Mouse (Mus musculus): Measurements from ENCODE around the gene Tank. TPM values are rescaled to one million over a fixed set of nuclear protein-coding genes. Genes with fewer than 3 reads are reported as not detected.

Gene Tank
- total RNA-seq, 2 experiments from 2014 or later: 15.6 to 17.8 TPM

- Histone ChIP-seq H3K4me3 (no peak overlapping the region), H3K27ac (no peak overlapping the region)
- DNase-seq: no peak
- intact Hi-C loops (cut with DNase I): no loop called here
- no peak for TF ChIP-seq CTCF (IDR thresholded peaks at IDR 0.05)
Observed at GRCm38 (mm10) chr2:61674555-61674954, 96.2 kb downstream of the Tank start.

GRCm38 (mm10) chr2:61681572-61681971 lies 103.2 kb downstream of the Tank start:
- Histone ChIP-seq H3K4me3 (no peak overlapping the region), H3K27ac (no peak overlapping the region)
- intact Hi-C loops (cut with DNase I): no loop called here
- DNase-seq: no peak
- TF ChIP-seq CTCF (IDR thresholded peaks at IDR 0.05): no peak

GRCm38 (mm10) chr2:61686533-61686932 lies 108.1 kb downstream of the Tank start:
- no peak for DNase-seq
- Histone ChIP-seq H3K4me3 (no peak overlapping the region), H3K27ac (no peak overlapping the region)
- TF ChIP-seq CTCF (IDR thresholded peaks at IDR 0.05): no peak
- intact Hi-C loops (cut with DNase I): no loop called here

GRCm38 (mm10) chr2:61689086-61689485 lies 110.7 kb downstream of the Tank start:
- intact Hi-C loops (cut with DNase I): no loop called here
- DNase-seq: no peak
- TF ChIP-seq CTCF (IDR thresholded peaks at IDR 0.05): no peak
- no peak overlapping the region for H3K4me3 ChIP-seq
- no peak overlapping the region for H3K27ac ChIP-seq

Other genes starting within 250 kb of the Tank start
- gene Psmd14, start 133.1 kb downstream of the Tank start, total RNA-seq (2021): 10 to 100 TPM; 63.3 to 63.8 TPM
- not detected for gene Tbr1, start 224.3 kb downstream of the Tank start, total RNA-seq (2021)

Data from gastrocnemius, adult 2 months (tissue).